Mouse (Mus musculus) liver, embryonic 14 days (tissue): Measurements from ENCODE around the gene Ercc4. TPM values are rescaled to one million over a fixed set of nuclear protein-coding genes. Genes with fewer than 3 reads are reported as not detected.

Experiments used
- polyA plus RNA-seq: library from polyadenylated mRNA; depleted of rRNA; stranded (reverse); fragments of >200 nt; gene quantifications from 2 replicates; pipeline ENCODE4 v1.2.3, GENCODE M21; 2012; rRNA removed

Ercc4 gene
- 3.2 and 3.4 TPM in 2 replicates for polyA plus RNA-seq

DNA sequence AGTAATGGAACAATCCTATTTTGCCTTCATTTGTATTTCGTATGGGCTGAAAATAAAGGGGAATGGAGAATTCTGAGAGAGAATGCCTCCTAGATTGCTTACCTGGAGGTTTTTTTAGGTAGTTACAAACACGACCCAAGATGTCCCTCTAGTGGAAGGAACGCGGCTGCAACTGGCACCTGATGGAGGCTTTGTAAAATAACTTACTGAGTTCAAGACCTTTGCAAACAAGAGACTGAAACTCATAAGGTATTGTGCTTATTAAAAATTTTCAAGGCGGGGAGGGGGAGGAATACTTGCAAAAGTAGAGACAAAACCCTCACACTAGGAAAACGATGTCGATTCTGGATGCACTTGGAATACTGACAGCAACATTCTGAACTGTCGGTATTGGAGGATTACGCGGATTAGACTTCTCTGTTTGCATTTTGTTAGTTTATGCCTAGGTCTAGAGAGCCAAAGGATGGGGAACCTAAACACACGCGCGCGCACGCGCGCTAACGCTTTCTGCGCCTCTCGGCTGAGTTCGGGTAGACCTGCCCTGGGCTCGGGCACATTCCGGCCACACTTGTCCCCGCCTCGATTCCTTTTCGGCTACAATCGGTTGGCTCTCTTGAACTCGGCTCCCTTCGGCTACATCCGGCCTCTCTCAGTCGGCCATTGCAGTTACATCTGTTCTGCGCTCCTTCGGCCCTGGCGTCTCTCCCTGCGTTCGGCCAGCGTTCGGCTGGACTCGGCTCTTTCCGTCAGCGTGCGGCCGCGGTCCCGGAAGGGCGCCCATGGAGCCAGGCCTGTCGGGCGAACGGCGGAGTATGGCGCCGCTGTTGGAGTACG lies at the start of gene Ercc4:
Gene Ercc4, plus strand, starts transcription at position 529 of the 834 bp plus-strand sequence.

Other genes starting within 250 kb of the Ercc4 start
- 1.2 and 1.6 TPM in 2 replicates for gene Mrtfb, start 146.8 kb downstream of the Ercc4 start, polyA plus RNA-seq